Mouse (Mus musculus) ES-E14 (cell line): ENCODE data around the gene Pax6.

Experiments used
- CHD2 ChIP-seq: IDR thresholded peaks from 2 replicates; pipeline ENCODE4 v1.6.1; 2014; ENCODE audit warnings: mild to moderate bottlenecking, low read depth, low read length, inconsistent platforms
- HCFC1 ChIP-seq: IDR thresholded peaks from 2 replicates; pipeline ENCODE4 v1.6.1; 2012; ENCODE audit warnings: low read length, inconsistent platforms, borderline replicate concordance; ENCODE audit not compliant: insufficient read depth
- MAFK ChIP-seq: IDR thresholded peaks from 2 replicates; pipeline ENCODE4 v1.6.1; 2014; ENCODE audit warnings: mild to moderate bottlenecking, low read depth, low read length, inconsistent platforms; ENCODE audit not compliant: insufficient read depth
- ZC3H11A ChIP-seq: IDR thresholded peaks from 2 replicates; pipeline ENCODE4 v1.6.1; 2012; ENCODE audit warnings: low read depth, mild to moderate bottlenecking, inconsistent platforms, low read length, borderline replicate concordance
- ZNF384 ChIP-seq: IDR thresholded peaks from 2 replicates; pipeline ENCODE4 v1.6.1; 2012; ENCODE audit warnings: low read depth, low read length, inconsistent platforms

- TF ChIP-seq CHD2 = no peak
- no peak for TF ChIP-seq HCFC1
- TF ChIP-seq MAFK = no peak
- no peak for TF ChIP-seq ZC3H11A
- TF ChIP-seq ZNF384 = no peak
These were observed 22.6 kb downstream of the Pax6 start for GRCm38 (mm10) chr2:105691296-105691695.
